Comparison of ENCODE assay signal across 17 mouse cellular contexts in the genomic region with DNA sequence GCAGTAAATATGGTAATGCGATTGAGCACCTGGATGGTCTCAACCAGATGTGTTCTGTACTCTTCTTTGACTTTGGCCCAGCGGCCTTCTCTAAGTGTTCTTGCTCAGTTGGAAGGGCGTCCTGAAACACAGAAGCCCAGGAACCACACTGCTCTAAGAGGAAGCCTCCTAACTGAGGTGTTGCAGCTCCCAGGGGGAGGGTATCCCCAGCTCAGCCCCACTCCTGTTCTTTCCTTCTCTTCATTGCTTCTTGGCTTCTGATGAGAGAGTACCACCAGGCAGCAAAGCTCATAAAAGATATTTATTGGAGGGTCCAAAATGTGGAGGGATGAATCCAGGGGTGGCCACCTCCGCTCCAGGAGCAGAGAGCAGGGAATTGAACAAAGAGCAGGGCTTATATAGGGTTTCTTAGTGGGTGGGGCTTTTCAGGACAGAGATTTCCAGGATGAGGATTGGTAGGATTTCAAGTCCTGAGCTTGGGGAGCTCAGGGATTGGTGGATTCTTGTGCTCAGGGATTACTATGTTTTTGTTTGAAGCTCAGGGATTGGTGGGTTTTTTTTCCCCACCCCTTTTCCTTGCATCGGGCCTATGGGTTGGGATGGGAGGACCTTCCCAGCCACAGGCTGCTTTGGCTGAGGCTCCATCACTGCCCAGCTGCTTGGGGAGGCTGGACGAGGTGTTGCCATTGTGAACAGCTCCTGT. TPM values are rescaled to one million over a fixed set of nuclear protein-coding genes. Genes with fewer than 3 reads are reported as not detected.
A peak's percentile ranks its signal among the peaks of the same experiment; 100 is the strongest.
DNase-seq lines count a peak whose midpoint lies in the region; ATAC-seq and TF ChIP-seq lines count a peak whose summit lies in the region.
"Had no signal": no experiment of that assay in that cellular context is flagged by ENCODE, and none has a peak within 500 bp of the region (broad histone marks: within the 10 kb centered on the region; RNA-seq: fewer than 3 reads in every experiment).

No protein-coding gene starts in this region.

- ATAC-seq in heart, embryonic 13.5 days (ENCODE audit: extremely low read depth, insufficient number of reproducible peaks, low FRiP score, low TSS enrichment), result no peak
- ATAC-seq in megakaryocyte, adult 5-6 weeks (ENCODE audit: poor library complexity, severe bottlenecking), result no peak
- no peak for ATAC-seq in limb, embryonic 13.5 days (ENCODE audit: low FRiP score, low read depth)
- ATAC-seq: CD4-positive, CD25-positive, alpha-beta regulatory T cell, adult 4 months had no signal

- no peak overlapping the region for H3K9ac ChIP-seq in heart, embryonic 13.5 days
- H3K9ac ChIP-seq in ES-E14 (ENCODE audit: insufficient read depth, low read depth, low read length, poor library complexity, severe bottlenecking), result no peak overlapping the region
- no peak overlapping the region for H3K9ac ChIP-seq in limb, embryonic 13.5 days

- peaks cover 35% of the 10 kb centered on the region for H3K4me1 ChIP-seq in heart, embryonic 13.5 days
- H3K4me1 ChIP-seq in megakaryocyte, embryonic 14.5 days, result peaks cover 49% of the 10 kb centered on the region
- H3K4me1 ChIP-seq in ES-E14 (ENCODE audit: control insufficient read depth in 2 of 2, insufficient read depth in 2 of 2, low read length in 2 of 2, poor library complexity in 1 of 2), result peaks cover 4 to 7% of the 10 kb centered on the region in 2 experiments; a peak in 3 of 4 replicates
- peaks cover 32% of the 10 kb centered on the region for H3K4me1 ChIP-seq in limb, embryonic 13.5 days

- intact Hi-C loops in heart, postnatal 36 days (cut with DNase I), result no loop called here

- H3K36me3 ChIP-seq in heart, embryonic 13.5 days, result 0 out of 2 replicates have a peak, but pooled peaks cover 9% of the 10 kb centered on the region
- H3K36me3 ChIP-seq in megakaryocyte, embryonic 14.5 days (replicated peaks; ENCODE audit: low read length), result peaks cover 16% of the 10 kb centered on the region
- peaks cover 6% of the 10 kb centered on the region; the same call in 1 of the 2 replicates for H3K36me3 ChIP-seq in ES-E14 (ENCODE audit: control insufficient read depth, insufficient read depth, low read length, poor library complexity, severe bottlenecking)
- H3K36me3 ChIP-seq in limb, embryonic 13.5 days, result peaks cover 4% of the 10 kb centered on the region; the same call in 1 of the 2 replicates
- H3K36me3 ChIP-seq: neural tube, embryonic 13.5 days had no signal

- no peak for DNase-seq in heart, postnatal 36 days
- no peak for DNase-seq in ES-E14 (ENCODE audit: low read depth, low spot score)
- no peak for DNase-seq in layer of hippocampus, adult 8-10 months (ENCODE audit: low spot score in 2 of 2)
- DNase-seq: adrenal gland, adult 8-10 months; cerebellum, postnatal 10 days; gastrocnemius, adult 2 months; kidney, postnatal 4 days; layer of hippocampus, postnatal 36 days; lung, postnatal 10 days; midbrain, embryonic 14.5 days; spleen, adult 18-20 months had no signal

- no peak overlapping the region for H3K4me3 ChIP-seq in heart, embryonic 13.5 days
- peak overlapping the region; percentile 1 for H3K4me3 ChIP-seq in megakaryocyte, embryonic 14.5 days (replicated peaks)
- peak overlapping the region in 1 of 2 experiments; percentile 95; a peak in 2 of 4 replicates for H3K4me3 ChIP-seq in ES-E14 (ENCODE audit: insufficient read depth in 1 of 2, low read depth in 1 of 2, low read length in 2 of 2, poor library complexity in 1 of 2, severe bottlenecking in 1 of 2)
- no peak overlapping the region for H3K4me3 ChIP-seq in limb, embryonic 13.5 days

- H3K4me2 ChIP-seq in heart, embryonic 13.5 days, result peak overlapping the region; percentile 82; the same call in 1 of the 2 replicates
- peak overlapping the region; percentile 80 for H3K4me2 ChIP-seq in limb, embryonic 13.5 days (replicated peaks)

- 84% methylated on average over 6 of the region's 6 CpGs for WGBS in heart, embryonic 13.5 days
- WGBS in limb, embryonic 13.5 days, result 82% methylated on average over 6 of the region's 6 CpGs

- H3K27me3 ChIP-seq in heart, embryonic 13.5 days (replicated peaks), result no peaks in the 10 kb centered on the region
- H3K27me3 ChIP-seq in megakaryocyte, embryonic 14.5 days (replicated peaks), result peaks cover 4% of the 10 kb centered on the region
- no peaks in the 10 kb centered on the region for H3K27me3 ChIP-seq in limb, embryonic 13.5 days
- H3K27me3 ChIP-seq: neural tube, embryonic 13.5 days had no signal

- no peaks in the 10 kb centered on the region for H3K9me3 ChIP-seq in heart, embryonic 13.5 days
- H3K9me3 ChIP-seq in megakaryocyte, embryonic 14.5 days, result peaks cover 3% of the 10 kb centered on the region
- no peaks in the 10 kb centered on the region for H3K9me3 ChIP-seq in ES-E14 (ENCODE audit: control insufficient read depth, insufficient read depth, low read depth, low read length)
- H3K9me3 ChIP-seq in limb, embryonic 13.5 days, result no peaks in the 10 kb centered on the region
- H3K9me3 ChIP-seq: neural tube, embryonic 13.5 days had no signal

- in situ Hi-C loops in ES-E14 (cut with MboI; ENCODE audit: low sequenced_read_pairs in 2 of 2, unreplicated experiment in 2 of 2), result no loop called here

- H3K27ac ChIP-seq in heart, embryonic 13.5 days (replicated peaks), result no peak overlapping the region
- H3K27ac ChIP-seq in ES-E14 (ENCODE audit: insufficient read depth, low read depth, low read length, poor library complexity, severe bottlenecking), result no peak overlapping the region
- no peak overlapping the region for H3K27ac ChIP-seq in limb, embryonic 13.5 days

TF ChIP-seq in ES-E14, 5 proteins besides CTCF, POLR2A, EP300 and RAD21:
- TF ChIP-seq ZC3H11A (IDR thresholded peaks at IDR 0.05; ENCODE audit: borderline replicate concordance, low read depth, low read length) (no peak), CHD2 (IDR thresholded peaks at IDR 0.05; ENCODE audit: low read depth, low read length) (peak; percentile 70), HCFC1 (IDR thresholded peaks at IDR 0.05; ENCODE audit: borderline replicate concordance, insufficient read depth, low read length) (no peak)

RNA-seq across cellular contexts. Expression of gene Cep68, which starts 1.4 kb away (rescaled TPM):
- polyA plus RNA-seq in heart, embryonic 13.5 days (2015; fragmentation: Nextera tagmentation; extraction: Ambion mirVana), result 28.0 and 28.9 TPM in 2 replicates
- total RNA-seq in heart, postnatal 36 days (2021), result 10 to 100 TPM; 41.8 to 47.5 TPM
- 4.7 and 15.5 TPM in 2 replicates for polyA plus RNA-seq in megakaryocyte, embryonic 14.5 days (2012; ENCODE audit: insufficient read depth, low replicate concordance)
- 5.8 and 8.3 TPM in 2 replicates for total RNA-seq in megakaryocyte, adult 5-6 weeks (2015)
- 7.4 and 7.6 TPM in 2 replicates for total RNA-seq in megakaryocyte, adult 5-6 weeks (2017)
- total RNA-seq in ES-E14 (2012; rRNA removed), result 30.9 and 39.2 TPM in 2 replicates
- 33.3 and 36.8 TPM in 2 replicates for polyA plus RNA-seq in limb, embryonic 13.5 days (2015; fragmentation: Nextera tagmentation; extraction: Ambion mirVana)
- 10 to 100 TPM; 33.4 to 37.1 (median 34.7) TPM for total RNA-seq in layer of hippocampus, adult 8-10 months (2022)

RNA-seq across cellular contexts. Expression of gene Rab1a, which starts 49.4 kb away (rescaled TPM):
- 182 and 198 TPM in 2 replicates for polyA plus RNA-seq in heart, embryonic 13.5 days (2015; fragmentation: Nextera tagmentation; extraction: Ambion mirVana)
- 100 to 1,000 TPM; 128 to 130 TPM for total RNA-seq in heart, postnatal 36 days (2021)
- 6.5 and 33.5 TPM in 2 replicates for polyA plus RNA-seq in megakaryocyte, embryonic 14.5 days (2012; ENCODE audit: insufficient read depth, low replicate concordance)
- 180 and 218 TPM in 2 replicates for total RNA-seq in megakaryocyte, adult 5-6 weeks (2015)
- total RNA-seq in megakaryocyte, adult 5-6 weeks (2017), result 91.3 and 119 TPM in 2 replicates
- total RNA-seq in ES-E14 (2012; rRNA removed), result 77.9 and 122 TPM in 2 replicates
- 268 TPM in 2 replicates for polyA plus RNA-seq in limb, embryonic 13.5 days (2015; fragmentation: Nextera tagmentation; extraction: Ambion mirVana)
- total RNA-seq in layer of hippocampus, adult 8-10 months (2022), result 100 to 1,000 TPM; 150 to 170 (median 163) TPM
